In the genomic region with DNA sequence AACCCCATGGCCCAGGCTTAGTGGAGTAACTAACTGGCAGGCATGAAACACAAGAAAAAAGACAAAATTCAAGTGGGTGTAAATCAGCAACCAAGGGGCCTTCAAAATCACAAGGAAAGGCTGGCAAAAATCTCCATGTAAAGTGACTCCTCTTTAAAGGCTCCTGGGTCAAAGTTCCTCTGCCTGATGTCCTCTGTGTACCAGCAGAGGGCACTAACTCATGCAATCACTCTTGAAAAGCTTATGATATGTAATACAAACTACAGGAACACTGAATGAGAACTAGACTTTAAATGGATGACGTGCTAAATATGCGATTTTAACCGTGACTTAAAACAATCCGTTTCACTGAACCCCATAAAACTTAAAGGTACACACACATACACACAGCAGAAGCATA, we compare ENCODE assay signal across 8 mouse cellular contexts.
DNase-seq lines count a peak whose midpoint lies in the region; ATAC-seq and TF ChIP-seq lines count a peak whose summit lies in the region.

No protein-coding gene starts in this region.

- no peak overlapping the region for H3K9ac ChIP-seq in liver, adult 2 months (ENCODE audit: low read depth, low read length)
- no peak overlapping the region for H3K9ac ChIP-seq in forebrain, embryonic 12.5 days

- TF ChIP-seq CTCF in liver, adult 2 months (IDR thresholded peaks at IDR 0.05; ENCODE audit: low read depth, low read length): 0 out of 2 replicates have a peak, but pooled peaks have one; percentile 21

- peaks cover 23% of the 10 kb centered on the region for H3K4me1 ChIP-seq in liver, adult 2 months (ENCODE audit: control insufficient read depth, insufficient read depth, low read length)
- H3K4me1 ChIP-seq in forebrain, embryonic 12.5 days: no peaks in the 10 kb centered on the region

- WGBS in liver, adult 2 months: 51% methylated on average over 4 of the region's 4 CpGs
- WGBS in forebrain, embryonic 12.5 days: 84% methylated on average over 4 of the region's 4 CpGs

- no peak overlapping the region for H3K4me2 ChIP-seq in forebrain, embryonic 12.5 days

- no peaks in the 10 kb centered on the region for H3K27me3 ChIP-seq in liver, adult 2 months (ENCODE audit: control insufficient read depth, insufficient read depth, low read length)
- H3K27me3 ChIP-seq in forebrain, embryonic 12.5 days: no peaks in the 10 kb centered on the region

- H3K79me2 ChIP-seq in liver, adult 2 months (ENCODE audit: control insufficient read depth, insufficient read depth, low read length): no peaks in the 10 kb centered on the region

- H3K4me3 ChIP-seq in liver, adult 2 months (ENCODE audit: insufficient read depth, low read depth, low read length): no peak overlapping the region
- H3K4me3 ChIP-seq in forebrain, embryonic 12.5 days (replicated peaks): no peak overlapping the region

- peak; percentile 51 for DNase-seq in embryo, embryonic 10 days (ENCODE audit: low spot score)
- no peak for DNase-seq in embryo, embryonic 9.5 days (ENCODE audit: extremely low spot score)
- DNase-seq in liver, adult 2 months (ENCODE audit: extremely low read depth, low read depth, low spot score): peak; percentile 64
- no peak for DNase-seq in liver
- peak; percentile 35 for DNase-seq in induced T-regulatory cell, adult 2 months (ENCODE audit: low read depth)
- peak; percentile 60 for DNase-seq in retina, embryonic 14.5 days (ENCODE audit: low spot score)
- DNase-seq in gastrocnemius, postnatal 25 days: no peak

- ATAC-seq in forebrain, embryonic 12.5 days (ENCODE audit: low FRiP score): no peak

- no peak for TF ChIP-seq POLR2A in liver, adult 2 months (IDR thresholded peaks at IDR 0.05; ENCODE audit: extremely low read depth, insufficient read depth, low read length)

- no peak overlapping the region for H3K27ac ChIP-seq in liver, adult 2 months (replicated peaks; ENCODE audit: insufficient read depth, low read depth, low read length)
- no peak overlapping the region for H3K27ac ChIP-seq in forebrain, embryonic 12.5 days

- no peaks in the 10 kb centered on the region for H3K36me3 ChIP-seq in liver, adult 2 months (ENCODE audit: control insufficient read depth, insufficient read depth, low read length)
- 0 out of 2 replicates have a peak, but pooled peaks cover 4% of the 10 kb centered on the region for H3K36me3 ChIP-seq in forebrain, embryonic 12.5 days (replicated peaks)

- no peaks in the 10 kb centered on the region for H3K9me3 ChIP-seq in forebrain, embryonic 12.5 days

Comparison
In these comparisons a context has a peak if more than half of its experiments do, and no peak if none do; other contexts are left out.
1. DNase-seq: peak in embryo, embryonic 10 days (single experiment), liver, adult 2 months (single experiment), induced T-regulatory cell, adult 2 months (single experiment) and retina, embryonic 14.5 days (single experiment); none in embryo, embryonic 9.5 days (single experiment), liver (single experiment) and gastrocnemius, postnatal 25 days (single experiment).